Mouse (Mus musculus) thymus, postnatal 0 days (tissue): ENCODE data around the gene Rasl10a. TPM values are rescaled to one million over a fixed set of nuclear protein-coding genes. Genes with fewer than 3 reads are reported as not detected.
"Not testable (repeated sequence)": the region's sequence is repeated elsewhere in the genome, so short reads cannot be mapped to it uniquely, and the experiment has no call there.

ENCODE experiments used
- DNase-seq: peaks from one replicate; pipeline ENCODE4 v3.0.0-alpha.2; 2015; ENCODE audit warnings: low spot score
- polyA plus RNA-seq: library from polyadenylated mRNA; unstranded; fragments of >200 nt; fragmentation: Nextera tagmentation; extraction: Ambion mirVana; gene quantifications from 2 replicates; pipeline ENCODE4 v1.2.1, GENCODE M21; 2015

Rasl10a gene
- polyA plus RNA-seq, 1 experiment from 2014 or later: 4.2 TPM

DNA sequence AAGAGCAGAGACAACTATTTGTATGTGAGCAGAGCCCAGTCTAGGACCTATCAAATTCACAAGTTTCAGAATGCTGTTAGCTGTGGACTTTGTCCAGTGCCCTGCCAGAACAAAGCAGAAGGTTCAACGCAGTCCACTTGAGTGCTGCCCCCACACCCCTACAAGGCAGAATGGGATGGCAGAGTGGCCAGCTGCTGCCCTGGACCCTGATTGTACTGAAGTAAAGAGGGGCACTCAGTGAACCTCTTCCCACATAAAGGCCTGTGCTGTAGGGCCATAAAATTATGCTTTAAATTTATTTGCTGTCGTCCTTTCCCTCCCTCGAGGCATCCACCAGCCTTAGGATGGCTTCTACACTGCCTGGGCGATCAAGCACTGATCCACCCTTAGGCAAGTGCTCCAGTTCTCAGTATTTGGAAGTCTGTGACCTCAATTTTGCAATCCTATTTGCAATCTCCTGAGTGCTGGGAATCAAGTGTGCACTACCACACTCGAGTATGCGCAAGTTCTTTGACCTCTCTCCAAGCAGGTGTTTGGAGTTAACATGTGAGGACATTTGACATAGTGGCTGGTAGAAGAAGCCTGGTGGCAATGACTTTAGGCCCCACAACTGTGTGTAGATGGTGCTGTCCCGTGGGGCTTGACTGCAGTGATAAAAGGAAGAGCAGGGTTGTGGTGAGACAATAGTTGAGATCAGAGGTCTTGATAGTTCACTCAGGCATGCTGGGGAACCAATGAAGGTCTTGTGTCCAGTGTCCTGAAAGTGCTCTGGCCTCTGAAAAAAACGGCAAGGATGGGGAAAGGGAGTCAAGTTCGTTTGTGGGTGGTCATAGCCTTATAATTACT, 10.4 kb downstream of the Rasl10a start:
- DNase-seq: no peak

DNA sequence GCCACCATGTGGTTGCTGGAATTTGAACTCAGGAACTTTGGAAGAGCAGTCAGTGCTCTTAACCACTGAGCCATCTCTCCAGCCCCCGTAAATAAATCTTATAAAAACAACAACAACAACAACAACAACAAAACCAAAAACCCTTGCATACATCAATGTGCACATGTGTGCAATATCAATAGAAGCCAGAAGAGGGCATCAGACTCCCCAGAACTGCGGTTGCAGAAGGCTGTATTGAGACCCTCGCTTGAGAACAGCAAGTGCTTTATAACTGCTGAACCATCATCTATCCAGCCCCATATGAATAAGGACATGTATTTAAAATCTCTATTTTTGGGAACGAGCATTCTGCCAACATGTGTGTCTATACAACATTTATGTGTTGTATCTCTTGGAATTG, 17.0 kb downstream of the Rasl10a start:
- peak; percentile 53 for DNase-seq

DNA sequence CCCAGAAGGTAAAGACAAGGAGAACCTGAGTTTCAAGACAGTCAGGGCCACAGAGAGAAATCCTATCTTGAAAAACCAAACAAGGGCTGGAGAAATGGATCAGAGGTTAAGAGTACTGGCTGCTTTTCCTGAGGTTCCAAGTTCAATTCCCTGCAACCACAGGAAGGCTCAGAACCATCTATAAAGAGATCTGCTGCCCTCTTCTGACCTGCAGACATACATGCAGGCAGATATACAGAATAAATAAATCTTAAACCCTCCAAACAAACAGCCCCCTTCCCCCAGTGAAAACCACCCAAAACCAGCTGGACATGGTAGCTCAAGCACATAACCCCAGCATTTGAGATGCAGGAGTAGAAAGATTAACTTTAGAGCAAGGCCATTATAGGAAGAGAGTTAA, 17.8 kb downstream of the Rasl10a start:
- DNase-seq: no peak

GRCm38 (mm10) chr11:5076843-5077242, 18.9 kb downstream of the Rasl10a start:
- DNase-seq: not testable (repeated sequence)

DNA sequence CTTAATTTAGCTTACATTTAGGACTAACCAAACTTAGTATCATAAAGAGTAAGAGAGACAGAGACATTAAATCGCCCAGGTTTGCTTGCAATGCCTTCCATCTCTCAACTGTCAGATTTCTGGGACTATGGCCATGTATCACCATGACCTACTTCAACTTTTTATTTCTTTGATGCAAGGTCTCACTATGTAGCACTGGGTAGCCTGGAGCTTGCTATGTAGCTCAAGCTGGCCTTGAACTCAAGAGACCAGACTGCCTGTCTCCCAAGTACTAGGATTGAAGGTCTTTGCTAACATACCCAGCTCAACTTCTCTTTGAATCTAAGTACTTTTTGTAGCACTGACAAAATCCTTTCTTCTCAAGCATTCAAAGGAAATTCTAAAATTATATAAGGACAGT, 31.2 kb downstream of the Rasl10a start:
- no peak for DNase-seq

DNA sequence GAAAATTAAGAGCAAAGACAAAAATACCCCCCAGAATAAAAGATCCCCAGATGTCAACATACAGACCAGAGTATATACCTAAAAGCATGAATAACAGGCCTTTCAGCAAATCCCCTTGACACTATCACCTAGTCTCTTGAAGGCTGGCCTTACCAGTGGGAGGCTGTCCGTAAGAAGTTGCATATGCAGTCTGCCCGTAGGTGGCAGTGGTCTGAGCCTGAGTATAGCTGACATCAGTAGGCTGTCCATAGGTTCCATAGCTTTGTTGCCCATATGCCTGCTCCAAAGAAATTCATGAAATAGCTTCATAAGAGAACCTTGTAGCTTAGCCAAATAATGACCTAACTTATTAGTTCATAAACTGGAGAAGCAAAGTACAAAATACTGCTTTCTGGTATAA, 33.8 kb downstream of the Rasl10a start:
- no peak for DNase-seq

DNA sequence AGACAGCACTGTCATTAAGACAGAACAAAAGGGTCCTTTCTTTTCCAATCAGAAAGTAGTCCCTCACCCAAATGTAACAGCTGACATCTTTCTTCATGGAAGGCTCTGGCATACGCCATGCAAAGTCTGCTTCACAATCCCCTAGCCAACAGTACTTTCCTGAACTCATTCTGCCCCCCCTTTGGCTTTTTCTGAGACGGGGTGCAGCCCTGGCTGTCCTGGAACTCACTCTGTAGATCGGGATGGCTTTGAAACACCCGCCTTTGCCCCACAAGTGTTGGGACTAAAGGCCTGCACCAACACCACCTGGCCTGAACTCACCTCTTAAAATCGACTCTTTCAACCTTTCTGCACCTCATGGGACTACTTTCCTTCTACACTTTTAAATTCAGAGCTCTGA, 37.9 kb downstream of the Rasl10a start:
- DNase-seq: no peak

DNA sequence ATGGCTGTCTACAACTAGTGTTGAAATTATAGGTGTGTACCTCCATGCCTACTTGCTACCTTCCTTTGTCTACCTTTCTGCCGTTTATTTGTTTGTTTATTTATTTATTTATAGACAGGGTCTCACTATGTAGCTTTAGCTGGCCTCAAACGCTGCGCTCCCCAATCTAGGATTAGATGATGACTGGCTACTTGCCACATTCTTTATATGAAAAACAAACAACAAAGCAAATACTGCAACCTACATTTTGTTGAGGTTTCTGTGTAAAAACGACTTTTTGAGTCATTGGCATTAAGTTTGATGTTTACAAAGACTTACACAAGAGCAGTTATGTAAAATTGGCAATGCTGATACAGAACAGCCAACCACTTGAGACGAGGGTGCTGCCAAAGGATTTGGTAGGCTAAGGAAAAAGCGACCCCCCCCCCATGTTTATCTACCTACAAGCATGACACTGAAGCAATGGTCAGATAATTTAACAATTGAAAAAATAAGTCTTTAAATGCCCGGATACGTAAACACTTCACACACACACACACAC, 38.6 kb downstream of the Rasl10a start:
- DNase-seq: no peak

DNA sequence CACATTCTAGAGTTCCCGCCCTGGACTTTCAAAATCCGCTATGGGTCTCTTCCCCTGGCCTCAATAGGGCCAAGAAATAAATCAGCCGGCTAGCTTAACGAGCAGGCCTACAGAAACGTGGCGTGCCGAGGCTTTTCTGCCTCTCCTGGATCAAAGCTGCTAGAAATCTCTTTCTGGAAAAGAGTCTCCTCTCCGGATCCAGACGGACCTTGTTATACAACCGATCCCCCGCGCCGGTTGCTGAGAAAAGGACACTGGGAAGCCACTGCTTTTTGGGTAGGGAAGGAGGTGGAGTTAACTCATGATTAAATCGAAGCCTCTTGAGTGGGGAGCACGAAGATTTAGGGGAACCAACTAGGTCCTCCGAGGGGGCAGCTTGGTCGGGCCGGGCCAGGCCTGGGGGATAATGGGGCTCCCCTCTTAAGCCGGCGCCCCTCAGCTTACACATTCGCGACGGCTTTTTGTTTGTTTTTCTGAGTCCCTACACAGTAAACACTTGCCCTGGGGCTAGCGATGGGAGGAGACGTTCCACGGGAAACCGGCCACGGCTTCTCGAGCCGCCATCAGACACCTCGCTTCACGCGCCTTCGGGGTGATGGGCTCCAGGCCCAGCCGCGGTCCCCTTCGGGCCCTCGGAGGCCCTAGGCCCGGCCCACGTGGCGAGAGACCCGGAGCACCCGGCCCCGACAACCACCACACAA, 40.3 kb downstream of the Rasl10a start:
- DNase-seq: peak; percentile 12

DNA sequence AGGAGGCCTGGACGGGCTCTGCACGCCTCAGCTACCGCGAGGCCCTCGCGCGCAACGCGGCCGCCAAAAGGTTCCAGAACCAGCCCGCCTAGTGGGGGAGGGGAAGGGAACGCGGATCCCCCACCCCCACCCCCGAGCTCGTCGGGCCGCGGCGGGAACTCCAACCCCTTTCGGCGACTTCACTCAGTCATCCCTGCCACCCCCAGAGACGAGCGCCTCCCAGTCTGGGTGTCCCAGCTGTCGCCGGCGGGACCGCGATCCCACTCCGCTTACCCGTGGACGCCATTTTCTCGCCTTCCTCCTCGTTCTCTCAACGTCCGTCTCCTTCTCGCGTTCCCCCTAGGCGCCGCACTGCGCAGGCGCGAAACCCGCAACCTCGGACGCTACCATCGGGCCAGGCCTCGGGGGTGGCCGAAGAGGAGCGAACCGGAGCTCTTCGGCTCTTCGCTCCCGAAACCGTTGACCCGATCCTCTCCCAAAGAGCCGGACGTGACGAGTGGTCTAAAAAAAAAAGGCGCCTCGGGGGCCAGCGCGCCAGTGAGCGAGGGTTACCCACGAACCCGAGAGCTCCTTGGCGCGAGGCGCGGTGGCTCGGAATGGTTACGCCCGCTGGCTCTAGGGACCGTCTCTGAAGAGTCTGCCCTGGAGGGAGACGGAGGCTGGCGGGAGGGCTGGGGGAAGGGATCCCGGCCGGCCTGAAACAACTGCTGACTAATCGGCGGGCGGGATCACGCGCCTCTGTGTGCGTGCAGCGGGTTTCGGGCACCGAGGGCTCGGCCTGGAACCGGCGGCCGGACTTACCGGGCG, 41.0 kb downstream of the Rasl10a start, which contains the start of the genes Rhbdd3 and Ewsr1:
Rhbdd3 (plus strand) TSS at position 191 of the 807 bp plus-strand sequence.
Ewsr1 (minus strand) TSS at position 531 of the 807 bp plus-strand sequence.
- DNase-seq: peak; percentile 97

- peak; percentile 73 for DNase-seq
Observed at GRCm38 (mm10) chr11:5099576-5100183, 41.8 kb downstream of the Rasl10a start.

GRCm38 (mm10) chr11:5100283-5100682, 42.4 kb downstream of the Rasl10a start:
- DNase-seq: no peak

- no peak for DNase-seq
Observed at GRCm38 (mm10) chr11:5100801-5101200, 42.9 kb downstream of the Rasl10a start.

- DNase-seq: no peak
Observed at GRCm38 (mm10) chr11:5101641-5102040, 43.7 kb downstream of the Rasl10a start.

GRCm38 (mm10) chr11:5102384-5102783, 44.5 kb downstream of the Rasl10a start:
- no peak for DNase-seq

DNA sequence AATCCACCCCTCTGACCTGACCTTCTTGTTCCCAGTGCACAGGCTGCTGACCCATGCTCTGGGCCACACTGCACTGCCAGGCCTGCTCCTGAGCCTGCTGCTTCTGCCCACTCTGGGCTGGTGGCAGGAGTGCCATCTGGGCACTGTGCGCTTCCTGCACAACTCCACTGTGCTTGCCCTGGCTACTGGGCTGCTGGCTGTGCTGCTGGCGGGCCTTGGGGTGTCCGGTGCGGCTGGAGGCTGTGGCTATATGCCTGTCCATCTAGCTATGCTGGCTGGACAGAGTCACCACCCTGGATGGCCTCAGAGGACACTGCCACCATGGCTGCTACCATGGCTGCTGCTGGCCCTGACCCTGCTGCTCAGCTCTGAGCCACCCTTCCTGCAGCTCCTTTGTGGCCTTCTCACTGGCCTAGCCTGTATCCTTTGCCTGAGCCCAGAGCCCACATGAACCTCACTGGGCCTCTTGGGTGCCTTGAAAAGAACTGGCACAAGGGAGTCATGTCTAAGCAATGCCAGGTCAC, 46.1 kb downstream of the Rasl10a start:
- no peak for DNase-seq

GRCm38 (mm10) chr11:5109441-5109840, 51.5 kb downstream of the Rasl10a start:
- no peak for DNase-seq
